Mouse (Mus musculus) activated CD4-positive, CD25-positive, alpha-beta regulatory T cell, adult 9 weeks (primary cell): Measurements from ENCODE around the gene Abca7. TPM values are rescaled to one million over a fixed set of nuclear protein-coding genes. Genes with fewer than 3 reads are reported as not detected.

Experiments used
- polyA plus RNA-seq: library from polyadenylated mRNA; unstranded; fragments of 100-300 nt; shearing (Covaris generic); gene quantifications from one replicate; pipeline ENCODE4 v1.2.1, GENCODE M21; 2017

Abca7 gene
- polyA plus RNA-seq: 76.2 TPM

DNA sequence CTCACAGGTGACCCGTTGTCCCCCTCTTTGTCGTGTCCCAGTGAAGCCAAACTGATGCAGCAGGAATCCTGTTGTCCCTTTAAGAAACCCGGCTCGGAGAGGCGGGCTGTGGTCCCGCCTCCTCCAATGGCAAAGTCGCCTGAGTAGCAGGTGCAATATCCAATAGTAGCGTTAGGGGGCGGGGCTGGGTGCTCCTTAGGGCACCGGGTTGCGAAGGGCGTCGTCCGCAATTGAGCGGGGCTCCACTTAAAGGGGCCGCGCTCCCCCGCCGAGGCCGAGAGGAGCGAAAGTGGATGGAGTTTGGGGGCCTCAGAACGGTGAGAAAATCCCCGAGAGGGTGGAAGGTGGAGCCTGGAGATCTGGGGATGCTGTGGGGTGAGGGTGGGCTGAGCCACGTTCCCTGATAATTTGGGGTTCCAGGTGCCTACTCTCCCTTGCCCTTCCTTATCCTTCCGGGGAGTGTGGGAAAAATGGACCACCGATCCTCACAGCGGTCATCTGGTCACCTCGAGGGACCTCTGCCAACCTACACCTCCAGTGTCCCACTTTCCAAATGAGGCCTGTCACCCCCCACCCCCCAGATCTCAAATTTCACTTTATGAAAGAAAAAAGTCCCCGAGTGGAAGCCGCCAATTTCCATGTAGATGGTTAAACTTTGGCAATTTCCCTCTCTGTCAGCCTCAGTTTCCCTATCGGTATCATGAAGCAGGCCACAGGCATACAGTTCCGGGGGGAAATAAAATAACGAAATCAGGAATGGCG, at the start of gene Abca7:
TSS of gene Abca7 (plus strand) at position 223 of the 762 bp plus-strand sequence.

GRCm38 (mm10) chr10:79959847-79960601, 36.3 kb upstream of the Abca7 start, which contains the start of gene Wdr18:
Gene Wdr18, plus strand, starts transcription at chr10:79960152.

GRCm38 (mm10) chr10:79970415-79971182, 25.7 kb upstream of the Abca7 start, which contains the start of gene Grin3b:
Gene Grin3b, plus strand, starts transcription at chr10:79970715.

GRCm38 (mm10) chr10:79984195-79984816, 12.0 kb upstream of the Abca7 start, which contains the start of gene Tmem259:
Gene Tmem259, minus strand, starts transcription at chr10:79984330.

DNA sequence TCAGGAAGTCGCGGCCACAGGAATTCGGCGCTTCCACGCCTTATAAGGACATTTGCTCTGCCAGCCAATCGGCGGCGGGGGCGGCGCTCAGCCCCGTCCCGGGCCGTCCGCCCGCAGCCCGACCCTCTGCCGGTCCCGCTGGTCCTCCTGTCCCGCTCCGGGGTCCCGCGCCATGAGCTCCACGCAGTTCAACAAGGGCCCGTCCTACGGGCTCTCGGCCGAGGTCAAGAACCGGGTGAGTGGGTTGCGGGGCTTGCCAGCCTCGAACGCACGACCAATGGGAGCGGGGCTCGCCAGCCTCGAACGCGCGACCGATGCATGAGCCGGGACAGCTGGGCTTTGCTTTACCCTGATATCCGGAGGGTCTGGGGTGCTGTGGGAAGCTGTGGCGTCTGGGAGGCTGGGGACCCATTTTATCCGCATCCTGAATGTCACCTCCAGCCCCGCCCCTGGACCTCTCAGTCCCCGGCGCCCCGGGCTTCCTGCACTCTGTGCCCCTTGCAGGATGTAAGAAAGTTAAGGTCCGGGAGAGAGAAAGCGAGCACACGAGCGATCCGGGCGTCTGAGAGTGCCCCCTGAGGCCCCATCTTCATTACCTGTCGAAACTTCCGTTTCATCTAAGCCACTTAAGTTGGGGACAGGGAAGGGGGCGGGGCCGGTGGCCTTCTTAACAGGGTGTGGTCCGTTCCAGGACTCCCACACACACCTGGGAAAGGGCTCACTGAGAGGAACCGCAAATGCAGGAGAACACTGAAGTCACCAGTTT, 7.6 kb upstream of the Abca7 start, which contains the start of gene Cnn2:
TSS of gene Cnn2 (plus strand) at position 79 of the 766 bp plus-strand sequence.

DNA sequence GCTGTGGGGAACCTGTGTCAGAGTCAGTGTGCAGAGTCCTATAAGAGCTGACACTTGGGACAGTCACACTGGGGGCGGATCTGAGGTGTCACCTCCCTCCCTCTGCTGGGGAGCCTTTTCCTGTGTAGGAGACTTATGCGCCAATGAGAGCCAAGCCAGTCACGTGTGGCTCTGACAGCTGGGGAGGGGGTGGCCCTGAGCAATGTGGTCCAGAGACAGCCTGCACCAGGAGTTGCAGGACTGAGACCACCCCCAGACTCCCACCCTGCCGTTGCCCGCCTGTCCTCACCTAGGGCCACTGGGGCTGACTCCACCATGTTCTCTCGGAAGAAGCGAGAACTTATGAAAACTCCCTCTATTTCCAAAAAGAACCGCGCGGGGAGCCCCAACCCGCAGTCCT, 20.2 kb downstream of the Abca7 start, which contains the start of gene Arhgap45:
TSS of gene Arhgap45 (plus strand) at position 143 of the 400 bp plus-strand sequence.

DNA sequence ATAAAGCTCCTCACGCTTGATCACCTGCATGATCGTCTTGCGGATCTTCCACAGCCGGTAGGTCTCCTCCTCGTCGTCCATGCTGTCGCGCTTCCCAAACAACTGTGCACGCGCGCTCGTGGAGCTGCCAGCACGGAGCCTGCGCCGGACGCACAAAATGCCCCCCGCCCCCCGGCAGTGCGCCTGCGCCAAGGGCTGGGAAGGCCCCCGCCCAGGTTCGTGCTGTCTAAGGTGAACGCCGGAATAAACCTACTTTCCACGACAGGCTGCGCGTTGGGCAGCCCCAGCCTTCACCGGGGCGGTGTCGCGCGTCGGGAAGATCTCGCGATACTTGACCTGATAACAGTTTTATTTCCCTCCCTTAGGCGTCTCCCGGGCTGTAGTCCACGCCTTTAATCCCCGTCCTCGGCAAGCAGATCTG, 43.3 kb downstream of the Abca7 start, which contains the start of gene Polr2e:
TSS of gene Polr2e (minus strand) at position 237 of the 421 bp plus-strand sequence.

GRCm38 (mm10) chr10:80047041-80047565, 50.8 kb downstream of the Abca7 start, which contains the start of gene Gpx4:
Gene Gpx4, plus strand, starts transcription at chr10:80047166.

Other genes with a start within 250 kb of the Abca7 start
- gene Polrmt, start 249.9 kb upstream of the Abca7 start, polyA plus RNA-seq: 46.0 TPM
- gene Fgf22, start 241.4 kb upstream of the Abca7 start, polyA plus RNA-seq: not detected
- gene Rnf126, start 229.5 kb upstream of the Abca7 start, polyA plus RNA-seq: 5.1 TPM
- 0.68 TPM for gene Fstl3, start 219.2 kb upstream of the Abca7 start, polyA plus RNA-seq
- not detected for gene Prss57, start 205.5 kb upstream of the Abca7 start, polyA plus RNA-seq
- gene Palm, start 202.9 kb upstream of the Abca7 start, polyA plus RNA-seq: 0.38 TPM
- gene Misp, start 175.5 kb upstream of the Abca7 start, polyA plus RNA-seq: not detected
- 322 TPM for gene Ptbp1, start 142.1 kb upstream of the Abca7 start, polyA plus RNA-seq
- gene Prtn3, start 122.0 kb upstream of the Abca7 start, polyA plus RNA-seq: not detected
- 3.9 TPM for gene Plppr3, start 121.9 kb upstream of the Abca7 start, polyA plus RNA-seq
- not detected for gene Elane, start 110.2 kb upstream of the Abca7 start, polyA plus RNA-seq
- gene Cfd, start 105.6 kb upstream of the Abca7 start, polyA plus RNA-seq: not detected
- gene Med16, start 87.6 kb upstream of the Abca7 start, polyA plus RNA-seq: 20.7 TPM
- 15.2 TPM for gene Gm26602, start 85.6 kb upstream of the Abca7 start, polyA plus RNA-seq
- gene Kiss1r, start 79.5 kb upstream of the Abca7 start, polyA plus RNA-seq: 0.28 TPM
- gene R3hdm4, start 75.3 kb upstream of the Abca7 start, polyA plus RNA-seq: 208 TPM
- gene Arid3a, start 69.5 kb upstream of the Abca7 start, polyA plus RNA-seq: 12.7 TPM
- 78.4 TPM for gene Wdr18, start 36.3 kb upstream of the Abca7 start, polyA plus RNA-seq
- gene Grin3b, start 25.8 kb upstream of the Abca7 start, polyA plus RNA-seq: not detected
- 6.6 TPM for gene Tmem259, start 12.2 kb upstream of the Abca7 start, polyA plus RNA-seq
- 1,121 TPM for gene Cnn2, start 7.9 kb upstream of the Abca7 start, polyA plus RNA-seq
- gene Arhgap45, start 20.2 kb downstream of the Abca7 start, polyA plus RNA-seq: 886 TPM
- gene Polr2e, start 43.3 kb downstream of the Abca7 start, polyA plus RNA-seq: 193 TPM
- 519 TPM for gene Gpx4, start 50.7 kb downstream of the Abca7 start, polyA plus RNA-seq
- gene Sbno2, start 109.1 kb downstream of the Abca7 start, polyA plus RNA-seq: 66.2 TPM
- gene Stk11, start 119.3 kb downstream of the Abca7 start, polyA plus RNA-seq: 13.7 TPM
- 476 TPM for gene Atp5d, start 142.1 kb downstream of the Abca7 start, polyA plus RNA-seq
- 2.1 TPM for gene Cbarp, start 144.3 kb downstream of the Abca7 start, polyA plus RNA-seq
- 3.1 TPM for gene Midn, start 151.8 kb downstream of the Abca7 start, polyA plus RNA-seq
- 100 TPM for gene Cirbp, start 169.5 kb downstream of the Abca7 start, polyA plus RNA-seq
- gene 1600002K03Rik, start 176.4 kb downstream of the Abca7 start, polyA plus RNA-seq: 31.4 TPM
- gene Efna2, start 183.0 kb downstream of the Abca7 start, polyA plus RNA-seq: 0.46 TPM
- 112 TPM for gene Mum1, start 229.9 kb downstream of the Abca7 start, polyA plus RNA-seq